ENCODE assay signal across 26 mouse cellular contexts in the genomic region with DNA sequence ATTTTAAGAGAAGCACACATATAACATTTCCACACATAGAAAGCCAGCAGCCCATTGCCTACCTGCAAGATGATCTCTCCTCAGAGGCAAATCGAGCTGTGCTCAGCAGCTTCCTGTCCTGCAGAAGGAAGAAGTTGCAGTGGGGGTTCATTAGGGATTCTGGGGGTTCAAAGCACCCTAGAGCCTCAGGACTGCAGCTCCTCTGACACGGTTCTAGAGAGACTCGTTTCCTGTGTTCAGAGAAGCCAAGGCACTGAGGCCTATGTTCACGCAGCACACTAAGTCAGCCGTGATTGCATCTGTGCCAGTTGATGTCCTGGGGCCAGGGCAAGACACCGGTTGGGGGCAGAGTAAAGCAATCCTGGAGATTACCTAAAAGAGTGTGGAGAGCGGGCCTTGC. TPM values are rescaled to one million over a fixed set of nuclear protein-coding genes. Genes with fewer than 3 reads are reported as not detected.
"Had no signal": no experiment of that assay in that cellular context is flagged by ENCODE, and none has a peak within 500 bp of the region (broad histone marks: within the 10 kb centered on the region; RNA-seq: fewer than 3 reads in every experiment).

No protein-coding gene starts in this region.

- H3K4me3 ChIP-seq: midbrain, embryonic 10.5 days; myocyte; neural tube, embryonic 13.5 days; neural tube, embryonic 15.5 days had no signal

- DNase-seq: lung, adult 18-20 months; lung, embryonic 14.5 days; lung, postnatal 10 days; lung, postnatal 4 days; midbrain, embryonic 14.5 days; retina, postnatal 1 day; right cerebral cortex, postnatal 25 days; right cerebral cortex, postnatal 4 days; spleen, adult 18-20 months; thymus, adult 18-20 months; thymus, postnatal 14 days; thymus, postnatal 4 days had no signal

- H3K27ac ChIP-seq: midbrain, embryonic 10.5 days; neural tube, embryonic 13.5 days; neural tube, embryonic 15.5 days had no signal

RNA-seq across cellular contexts. Expression of gene Hapln2, which starts 0.6 kb away (rescaled TPM):
- total RNA-seq: megakaryocyte, adult 5-6 weeks; megakaryocyte-erythroid progenitor cell, adult 5-6 weeks had no signal
- polyA plus RNA-seq: liver, embryonic 16.5 days; lung, embryonic 14.5 days; midbrain, embryonic 10.5 days; myocyte; neural tube, embryonic 11.5 days; small intestine, adult 2 months had no signal

RNA-seq across cellular contexts. Expression of gene Bcan, which starts 26.8 kb away (rescaled TPM):
- total RNA-seq: megakaryocyte, adult 5-6 weeks; megakaryocyte-erythroid progenitor cell, adult 5-6 weeks had no signal
- polyA plus RNA-seq: lung, embryonic 14.5 days had no signal

RNA-seq across cellular contexts. Expression of gene Ttc24, which starts 51.3 kb away (rescaled TPM):
- total RNA-seq: megakaryocyte, adult 5-6 weeks; megakaryocyte-erythroid progenitor cell, adult 5-6 weeks had no signal
- polyA plus RNA-seq: liver, embryonic 16.5 days; lung, embryonic 14.5 days; lung, embryonic 16.5 days; midbrain, embryonic 10.5 days; midbrain, embryonic 14.5 days; midbrain, embryonic 16.5 days; myocyte; neural tube, embryonic 11.5 days; neural tube, embryonic 13.5 days; neural tube, embryonic 15.5 days; small intestine, adult 2 months; stomach, embryonic 14.5 days; stomach, embryonic 16.5 days; urinary bladder, adult 2 months had no signal
